Mouse (Mus musculus) liver, embryonic 14.5 days (tissue): Measurements from ENCODE around the gene Ankrd63.

Experiments
- CTCF ChIP-seq: IDR thresholded peaks from 2 replicates; pipeline ENCODE4 v1.5.1; 2016; ENCODE audit warnings: antibody characterized with exemption, low read depth, control low read depth
- EP300 ChIP-seq: IDR thresholded peaks from 2 replicates; pipeline ENCODE4 v1.6.1; 2016; ENCODE audit warnings: antibody characterized with exemption, low read depth

GRCm38 (mm10) chr2:118728337-118728736 lies 24.6 kb upstream of the Ankrd63 start, which contains the start of gene Plcb2:
- TF ChIP-seq EP300 (no peak), CTCF (no peak)
